Comparison of ENCODE assay signal across 13 mouse cellular contexts in the genomic region with DNA sequence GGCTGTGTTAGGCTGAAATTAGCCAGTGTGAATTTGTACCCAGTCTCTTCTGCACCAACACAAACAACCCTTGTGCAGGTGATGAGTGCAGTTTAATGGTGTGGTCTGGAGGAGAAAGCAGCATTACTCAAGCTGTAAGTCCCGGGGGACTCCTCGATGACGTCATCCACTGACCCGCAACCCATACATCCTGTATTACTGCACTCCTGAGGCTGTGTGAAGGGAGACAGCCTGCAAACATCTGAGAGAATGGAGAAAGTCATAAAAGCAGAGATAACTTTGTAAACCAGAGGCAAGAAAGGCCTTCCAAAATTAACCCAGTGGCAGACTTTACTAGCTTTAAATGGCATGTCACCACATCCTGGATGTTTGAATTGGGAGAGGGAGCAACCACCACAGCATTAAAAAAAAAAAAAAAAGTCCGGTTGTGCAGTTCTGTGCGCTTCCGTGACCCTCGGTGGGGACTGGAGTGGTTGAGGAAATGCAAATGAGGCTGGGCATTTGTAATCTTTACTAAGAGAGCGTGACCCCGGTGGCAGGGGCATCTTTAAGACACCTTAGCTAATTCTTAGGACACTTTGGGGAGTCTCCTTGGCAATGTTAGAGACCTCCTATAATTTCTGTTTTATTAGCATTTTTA. TPM values are rescaled to one million over a fixed set of nuclear protein-coding genes. Genes with fewer than 3 reads are reported as not detected.
DNase-seq lines count a peak whose midpoint lies in the region; ATAC-seq and TF ChIP-seq lines count a peak whose summit lies in the region.
"Had no signal": no experiment of that assay in that cellular context is flagged by ENCODE, and none has a peak within 500 bp of the region (broad histone marks: within the 10 kb centered on the region; RNA-seq: fewer than 3 reads in every experiment).

No protein-coding gene starts in this region.

- no peaks in the 10 kb centered on the region for H3K36me3 ChIP-seq in neural tube, embryonic 11.5 days (ENCODE audit: control insufficient read depth, insufficient read depth, low read length)
- no peaks in the 10 kb centered on the region for H3K36me3 ChIP-seq in forebrain, postnatal 0 days (ENCODE audit: insufficient read depth)
- no peaks in the 10 kb centered on the region for H3K36me3 ChIP-seq in lung, postnatal 0 days (ENCODE audit: insufficient read depth, low read length)
- H3K36me3 ChIP-seq: hindbrain, embryonic 15.5 days; limb, embryonic 13.5 days had no signal

- H3K27ac ChIP-seq in neural tube, embryonic 11.5 days (ENCODE audit: low read depth, low read length), result no peak overlapping the region
- H3K27ac ChIP-seq in forebrain, postnatal 0 days (ENCODE audit: low read depth, low read length), result no peak overlapping the region
- no peak overlapping the region for H3K27ac ChIP-seq in lung, postnatal 0 days (ENCODE audit: low read length)
- H3K27ac ChIP-seq: hindbrain, embryonic 15.5 days; kidney, postnatal 0 days; limb, embryonic 13.5 days had no signal

- no peak overlapping the region for H3K9ac ChIP-seq in neural tube, embryonic 11.5 days (ENCODE audit: low read length)
- H3K9ac ChIP-seq in forebrain, postnatal 0 days, result no peak overlapping the region
- H3K9ac ChIP-seq in lung, postnatal 0 days (replicated peaks; ENCODE audit: low read depth), result no peak overlapping the region
- H3K9ac ChIP-seq: hindbrain, embryonic 15.5 days; limb, embryonic 13.5 days had no signal

- no peaks in the 10 kb centered on the region for H3K4me1 ChIP-seq in neural tube, embryonic 11.5 days (ENCODE audit: control insufficient read depth, insufficient read depth, low read length)
- no peaks in the 10 kb centered on the region for H3K4me1 ChIP-seq in forebrain, postnatal 0 days (ENCODE audit: insufficient read depth)
- H3K4me1 ChIP-seq in lung, postnatal 0 days (ENCODE audit: insufficient read depth, low read depth, low read length), result no peaks in the 10 kb centered on the region
- H3K4me1 ChIP-seq: hindbrain, embryonic 15.5 days had no signal

- TF ChIP-seq EP300 in lung, postnatal 0 days (IDR thresholded peaks at IDR 0.05), result no peak

- H3K4me3 ChIP-seq in neural tube, embryonic 11.5 days (ENCODE audit: low read depth, low read length), result no peak overlapping the region
- H3K4me3 ChIP-seq in forebrain, postnatal 0 days (ENCODE audit: low read depth, low read length), result no peak overlapping the region
- no peak overlapping the region for H3K4me3 ChIP-seq in lung, postnatal 0 days (ENCODE audit: low read depth, low read length)
- H3K4me3 ChIP-seq: hindbrain, embryonic 15.5 days; limb, embryonic 13.5 days had no signal

- no peak; the same call in 1 of the 2 replicates for ATAC-seq in neural tube, embryonic 11.5 days (ENCODE audit: insufficient read depth, low FRiP score, low TSS enrichment)
- ATAC-seq in forebrain, postnatal 0 days, result no peak
- ATAC-seq in lung, postnatal 0 days, result no peak

- H3K4me2 ChIP-seq in neural tube, embryonic 11.5 days (ENCODE audit: low read depth), result no peak overlapping the region
- H3K4me2 ChIP-seq in forebrain, postnatal 0 days (ENCODE audit: low read depth), result no peak overlapping the region
- H3K4me2 ChIP-seq in lung, postnatal 0 days (replicated peaks; ENCODE audit: low read depth, low read length), result no peak overlapping the region
- H3K4me2 ChIP-seq: hindbrain, embryonic 15.5 days; limb, embryonic 13.5 days had no signal

- no peaks in the 10 kb centered on the region for H3K9me3 ChIP-seq in neural tube, embryonic 11.5 days (ENCODE audit: control insufficient read depth, low read length)
- H3K9me3 ChIP-seq in forebrain, postnatal 0 days (ENCODE audit: low read length), result no peaks in the 10 kb centered on the region
- no peaks in the 10 kb centered on the region for H3K9me3 ChIP-seq in lung, postnatal 0 days (ENCODE audit: low read length)
- H3K9me3 ChIP-seq: hindbrain, embryonic 15.5 days; limb, embryonic 13.5 days had no signal

- 50% methylated on average over 10 of the region's 10 CpGs for WGBS in neural tube, embryonic 11.5 days
- 79% methylated on average over 10 of the region's 10 CpGs for WGBS in forebrain, postnatal 0 days
- WGBS in lung, postnatal 0 days, result 41% methylated on average over 10 of the region's 10 CpGs

- no peak for TF ChIP-seq CTCF in forebrain, postnatal 0 days (IDR thresholded peaks at IDR 0.05; ENCODE audit: low read depth)
- TF ChIP-seq CTCF in lung, postnatal 0 days (IDR thresholded peaks at IDR 0.05), result no peak

- H3K27me3 ChIP-seq in neural tube, embryonic 11.5 days (ENCODE audit: control insufficient read depth, insufficient read depth, low read length), result no peaks in the 10 kb centered on the region
- H3K27me3 ChIP-seq in forebrain, postnatal 0 days (ENCODE audit: insufficient read depth, low read length), result no peaks in the 10 kb centered on the region
- no peaks in the 10 kb centered on the region for H3K27me3 ChIP-seq in lung, postnatal 0 days (replicated peaks; ENCODE audit: insufficient read depth, low read length)
- H3K27me3 ChIP-seq: hindbrain, embryonic 15.5 days had no signal

- peak; percentile 32 for DNase-seq in embryo, embryonic 10.5 days (ENCODE audit: low spot score)
- no peak for DNase-seq in embryo, embryonic 10 days (ENCODE audit: low spot score)
- peak; percentile 38 for DNase-seq in neural tube, embryonic 11.5 days (ENCODE audit: low spot score)
- no peak for DNase-seq in neural tube, embryonic 10.5 days (ENCODE audit: extremely low spot score, low spot score)
- DNase-seq in mesoderm, embryonic 11.5 days (ENCODE audit: low read depth, low spot score), result peak; percentile 68
- DNase-seq in ovary, postnatal 10 days (ENCODE audit: low spot score), result no peak
- no peak for DNase-seq in forebrain, postnatal 0 days
- DNase-seq in lung, postnatal 0 days (ENCODE audit: low spot score), result no peak
- DNase-seq: layer of hippocampus, postnatal 36 days; lung, postnatal 10 days had no signal

RNA-seq across cellular contexts. Expression of gene Lpar3, which starts 36.8 kb away (rescaled TPM):
- polyA plus RNA-seq in neural tube, embryonic 11.5 days (2014; fragmentation: Nextera tagmentation; extraction: Ambion mirVana), result 1.4 and 2.4 TPM in 2 replicates
- total RNA-seq in forebrain, postnatal 0 days (2014; rRNA removed), result 0.43 and 0.69 TPM in 2 replicates
- polyA plus RNA-seq in forebrain, postnatal 0 days (2015; fragmentation: Nextera tagmentation; extraction: Ambion mirVana), result 0.78 and 0.92 TPM in 2 replicates
- 9.5 and 9.8 TPM in 2 replicates for polyA plus RNA-seq in lung, postnatal 0 days (2015; fragmentation: Nextera tagmentation; extraction: Ambion mirVana)

Comparison
In these comparisons a context has a peak if more than half of its experiments do, and no peak if none do; other contexts are left out.
1. DNase-seq: peak in embryo, embryonic 10.5 days (single experiment), neural tube, embryonic 11.5 days (single experiment) and mesoderm, embryonic 11.5 days (single experiment); none in embryo, embryonic 10 days (single experiment), neural tube, embryonic 10.5 days (single experiment), ovary, postnatal 10 days (single experiment), forebrain, postnatal 0 days (single experiment) and lung, postnatal 0 days (single experiment).